Mouse (Mus musculus) splenic B cell, adult 2 months (primary cell): ENCODE measurements at regions not wholly inside any gene's neighbourhood (a gene's known extent, or its start where the extent isn't known, plus 50 kb on each side); places are given as distances from the start of the nearest gene placed in this dataset.

ENCODE experiments used
- DNase-seq: peaks from one replicate; pipeline ENCODE4 v3.0.0-alpha.2; 2011; ENCODE audit warnings: low read depth, low spot score
- H3K27me3 ChIP-seq: 2 replicates; pipeline ENCODE4 v1.6.1; 2012; ENCODE audit warnings: mild to moderate bottlenecking, low read length, moderate library complexity, mixed read lengths; ENCODE audit not compliant: control insufficient read depth, poor library complexity, insufficient read depth, severe bottlenecking
- H3K36me3 ChIP-seq: 2 replicates; pipeline ENCODE4 v1.6.1; 2012; ENCODE audit warnings: mild to moderate bottlenecking, low read length, moderate library complexity, mixed read lengths; ENCODE audit not compliant: control insufficient read depth, poor library complexity, insufficient read depth, severe bottlenecking

GRCm38 (mm10) chr3:39528087-39528486, 641.3 kb downstream of the Fat4 start:
- no peak for DNase-seq
- no peaks in the 10 kb centered on the region for H3K36me3 ChIP-seq

GRCm38 (mm10) chr3:39537515-39537914, 650.8 kb downstream of the Fat4 start:
- H3K36me3 ChIP-seq: no peaks in the 10 kb centered on the region
- no peaks in the 10 kb centered on the region for H3K27me3 ChIP-seq
- no peak for DNase-seq

More at GRCm38 (mm10) chr3:39528087-39528486, 641.3 kb downstream of the Fat4 start:
- no peaks in the 10 kb centered on the region for H3K27me3 ChIP-seq

- H3K36me3 ChIP-seq: no peaks in the 10 kb centered on the region
- no peaks in the 10 kb centered on the region for H3K27me3 ChIP-seq
- DNase-seq: no peak
Observed at GRCm38 (mm10) chr3:39540530-39541118, 653.9 kb downstream of the Fat4 start.

- no peak for DNase-seq
- no peaks in the 10 kb centered on the region for H3K36me3 ChIP-seq
- H3K27me3 ChIP-seq: no peaks in the 10 kb centered on the region
Observed at GRCm38 (mm10) chr3:39559460-39560041, 672.8 kb downstream of the Fat4 start.

- no peak for DNase-seq
- Histone ChIP-seq H3K36me3 (no peaks in the 10 kb centered on the region), H3K27me3 (no peaks in the 10 kb centered on the region)
Observed at GRCm38 (mm10) chr3:39560951-39561350, 674.2 kb downstream of the Fat4 start.

- H3K27me3 ChIP-seq: no peaks in the 10 kb centered on the region
- H3K36me3 ChIP-seq: no peaks in the 10 kb centered on the region
- DNase-seq: no peak
Observed at GRCm38 (mm10) chr3:39571444-39572237, 684.9 kb downstream of the Fat4 start.

GRCm38 (mm10) chr3:39575200-39575599, 688.5 kb downstream of the Fat4 start:
- no peak for DNase-seq
- H3K36me3 ChIP-seq: no peaks in the 10 kb centered on the region
- H3K27me3 ChIP-seq: no peaks in the 10 kb centered on the region

GRCm38 (mm10) chr3:39591312-39591711, 704.6 kb downstream of the Fat4 start:
- no peak for DNase-seq
- H3K27me3 ChIP-seq: no peaks in the 10 kb centered on the region

GRCm38 (mm10) chr3:39592349-39593117, 705.8 kb downstream of the Fat4 start:
- Histone ChIP-seq H3K36me3 (no peaks in the 10 kb centered on the region), H3K27me3 (no peaks in the 10 kb centered on the region)
- DNase-seq: no peak

More at GRCm38 (mm10) chr3:39591312-39591711, 704.6 kb downstream of the Fat4 start:
- no peaks in the 10 kb centered on the region for H3K36me3 ChIP-seq

- Histone ChIP-seq H3K36me3 (no peaks in the 10 kb centered on the region), H3K27me3 (no peaks in the 10 kb centered on the region)
- DNase-seq: no peak
Observed at GRCm38 (mm10) chr3:39609937-39610336, 723.2 kb downstream of the Fat4 start.

GRCm38 (mm10) chr3:39612408-39612807, 725.7 kb downstream of the Fat4 start:
- no peaks in the 10 kb centered on the region for H3K27me3 ChIP-seq
- H3K36me3 ChIP-seq: no peaks in the 10 kb centered on the region
- no peak for DNase-seq

GRCm38 (mm10) chr3:39637924-39638323, 751.2 kb downstream of the Fat4 start:
- no peak for DNase-seq

GRCm38 (mm10) chr3:39643194-39643593, 756.5 kb downstream of the Fat4 start:
- Histone ChIP-seq H3K36me3 (no peaks in the 10 kb centered on the region), H3K27me3 (no peaks in the 10 kb centered on the region)
- DNase-seq: no peak

More at GRCm38 (mm10) chr3:39637924-39638323, 751.2 kb downstream of the Fat4 start:
- Histone ChIP-seq H3K27me3 (no peaks in the 10 kb centered on the region), H3K36me3 (no peaks in the 10 kb centered on the region)

- no peaks in the 10 kb centered on the region for H3K36me3 ChIP-seq
Observed at GRCm38 (mm10) chr3:39666817-39667216, 780.1 kb downstream of the Fat4 start.

More at GRCm38 (mm10) chr3:39666817-39667216, 780.1 kb downstream of the Fat4 start:
- no peaks in the 10 kb centered on the region for H3K27me3 ChIP-seq
- DNase-seq: no peak
